Mouse (Mus musculus): Measurements from ENCODE around the gene Tmem161b.

Tmem161b gene

GRCm38 (mm10) chr13:84345114-84345513 lies 123.0 kb downstream of the Tmem161b start:
- DNase-seq (ENCODE audit: low spot score in 2 of 2), result peak in 1 of 2 experiments; percentile 32

Measured in frontal cortex, postnatal 10 days (tissue).